Mouse (Mus musculus) left cerebral cortex, postnatal 10 days (tissue): Measurements from ENCODE around the gene Cntn5. TPM values are rescaled to one million over a fixed set of nuclear protein-coding genes. Genes with fewer than 3 reads are reported as not detected.
A peak's percentile ranks its signal among the peaks of the same experiment; 100 is the strongest.

Experiments used
- DNase-seq, 2 experiments: peaks; one replicate each; pipeline ENCODE4 v3.0.0; 2021 to 2022; ENCODE audit warnings: low spot score in 2 of 2, mixed read lengths in 1 of 2; ENCODE audit errors: extremely low spot score in 1 of 2
- intact Hi-C: fragments of 180-260 bp; cut with DNase I; formaldehyde crosslinking; loops from one replicate; pipeline ENCODE4 v1.15.1; 2025
- total RNA-seq, 2 experiments: library from RNA; stranded (reverse); gene quantifications; 2 replicates each; pipeline ENCODE4 v1.2.3; 2021

The Cntn5 gene
- total RNA-seq, result 10 to 100 TPM; 41.9 to 45.0 TPM

GRCm38 (mm10) chr9:10904616-10905363 is at the start of gene Cntn5:
Gene Cntn5, minus strand, starts transcription at chr9:10904775.
- DNase-seq, result peak; percentile 71 to 85
- intact Hi-C loops, result loop anchor here (10.0 kb wide), 1 partner anchor 580 kb away; no protein-coding TSS in a partner anchor

- intact Hi-C loops, result no loop called here
- DNase-seq, result no peak
Measured at GRCm38 (mm10) chr9:10950470-10950869, 45.9 kb upstream of the Cntn5 start.

GRCm38 (mm10) chr9:10909573-10909972 is 5.0 kb upstream of the Cntn5 start:
- peak; percentile 70 to 76 for DNase-seq
- intact Hi-C loops, result loop anchor here (2.0 to 10.0 kb wide), 2 partner anchors 585 to 1967 kb away; no protein-coding TSS in a partner anchor

- DNase-seq, result peak in 1 of 2 experiments; percentile 33
- intact Hi-C loops, result loop anchor here (10.0 kb wide), 1 partner anchor 581 kb away; no protein-coding TSS in a partner anchor
Measured at GRCm38 (mm10) chr9:10905696-10906095, 1.1 kb upstream of the Cntn5 start.

- no peak for DNase-seq
- intact Hi-C loops, result no loop called here
Measured at GRCm38 (mm10) chr9:10879758-10880157, 24.8 kb downstream of the Cntn5 start.

GRCm38 (mm10) chr9:10873881-10874280 is 30.7 kb downstream of the Cntn5 start:
- intact Hi-C loops, result no loop called here
- no peak for DNase-seq

- DNase-seq, result no peak
- intact Hi-C loops, result no loop called here
Measured at GRCm38 (mm10) chr9:10856204-10856892, 48.2 kb downstream of the Cntn5 start.

- intact Hi-C loops, result no loop called here
- no peak for DNase-seq
Measured at GRCm38 (mm10) chr9:10816711-10817110, 87.9 kb downstream of the Cntn5 start.

- intact Hi-C loops, result no loop called here
- no peak for DNase-seq
Measured at GRCm38 (mm10) chr9:10797158-10797557, 107.4 kb downstream of the Cntn5 start.

GRCm38 (mm10) chr9:10795102-10795501 is 109.5 kb downstream of the Cntn5 start:
- no peak for DNase-seq
- intact Hi-C loops, result no loop called here

- intact Hi-C loops, result no loop called here
- DNase-seq, result no peak
Measured at GRCm38 (mm10) chr9:10731878-10732277, 172.7 kb downstream of the Cntn5 start.

- DNase-seq, result peak in 1 of 2 experiments; percentile 18
- intact Hi-C loops, result no loop called here
Measured at GRCm38 (mm10) chr9:10724191-10724590, 180.4 kb downstream of the Cntn5 start.

- intact Hi-C loops, result no loop called here
- DNase-seq, result no peak
Measured at GRCm38 (mm10) chr9:10722121-10722520, 182.5 kb downstream of the Cntn5 start.

- intact Hi-C loops, result no loop called here
- no peak for DNase-seq
Measured at GRCm38 (mm10) chr9:10718986-10719385, 185.6 kb downstream of the Cntn5 start.

GRCm38 (mm10) chr9:10713641-10714040 is 190.9 kb downstream of the Cntn5 start:
- intact Hi-C loops, result no loop called here

GRCm38 (mm10) chr9:10681646-10682045 is 222.9 kb downstream of the Cntn5 start:
- intact Hi-C loops, result no loop called here
- no peak for DNase-seq

More at GRCm38 (mm10) chr9:10713641-10714040, 190.9 kb downstream of the Cntn5 start:
- no peak for DNase-seq

GRCm38 (mm10) chr9:10681181-10681580 is 223.4 kb downstream of the Cntn5 start:
- DNase-seq, result no peak
- intact Hi-C loops, result no loop called here

- intact Hi-C loops, result no loop called here
- DNase-seq, result no peak
Measured at GRCm38 (mm10) chr9:10668676-10669075, 235.9 kb downstream of the Cntn5 start.

GRCm38 (mm10) chr9:10667438-10667837 is 237.1 kb downstream of the Cntn5 start:
- intact Hi-C loops, result no loop called here
- DNase-seq, result no peak

- peak in 1 of 2 experiments; percentile 28 for DNase-seq
- intact Hi-C loops, result no loop called here
Measured at GRCm38 (mm10) chr9:10665756-10666155, 238.8 kb downstream of the Cntn5 start.
